Mouse (Mus musculus) heart, embryonic 12.5 days (tissue): ENCODE data around the gene Slc35e4. TPM values are rescaled to one million over a fixed set of nuclear protein-coding genes. Genes with fewer than 3 reads are reported as not detected.
A peak's percentile ranks its signal among the peaks of the same experiment; 100 is the strongest.

Source experiments
- ATAC-seq: fragments of 200-750 bp; cut with Nextera tagmentation; 2 replicates; pipeline ENCODE4 v1.8.0; 2017; ENCODE audit warnings: moderate TSS enrichment, moderate library complexity; ENCODE audit not compliant: insufficient number of reproducible peaks, low FRiP score
- H3K27ac ChIP-seq: fragments of 300-500 bp; sonication (generic); 2 replicates; pipeline ENCODE4 v1.5.1; 2016; ENCODE audit warnings: mild to moderate bottlenecking, moderate library complexity; ENCODE audit not compliant: poor library complexity, severe bottlenecking
- H3K27me3 ChIP-seq: fragments of 300-500 bp; sonication (generic); replicated peaks from 2 replicates; pipeline ENCODE4 v1.6.1; 2016; ENCODE audit warnings: mild to moderate bottlenecking, moderate library complexity
- H3K36me3 ChIP-seq: fragments of 300-500 bp; sonication (generic); 2 replicates; pipeline ENCODE4 v1.6.1; 2016; ENCODE audit warnings: mild to moderate bottlenecking, moderate library complexity
- H3K4me1 ChIP-seq: fragments of 300-500 bp; sonication (generic); replicated peaks from 2 replicates; pipeline ENCODE4 v1.6.1; 2016; ENCODE audit warnings: mild to moderate bottlenecking
- H3K4me2 ChIP-seq: fragments of 300-500 bp; sonication (generic); 2 replicates; pipeline ENCODE4 v1.6.1; 2016; ENCODE audit warnings: mild to moderate bottlenecking, moderate library complexity
- H3K4me3 ChIP-seq: fragments of 300-500 bp; sonication (generic); 2 replicates; pipeline ENCODE4 v1.5.1; 2016; ENCODE audit warnings: mild to moderate bottlenecking
- H3K9ac ChIP-seq: fragments of 300-500 bp; sonication (generic); 2 replicates; pipeline ENCODE4 v1.6.1; 2016; ENCODE audit warnings: mild to moderate bottlenecking, moderate library complexity
- H3K9me3 ChIP-seq: fragments of 300-500 bp; sonication (generic); replicated peaks from 2 replicates; pipeline ENCODE4 v1.6.1; 2016; ENCODE audit warnings: mild to moderate bottlenecking, moderate library complexity
- WGBS: fragments of 180-500 bp; shearing (Covaris S2); methylation state at CpG from one replicate; pipeline ENCODE4 v1.1.7; 2016; 5-methylcytosine and 5-hydroxymethylcytosine counted together
- polyA plus RNA-seq: library from polyadenylated mRNA; unstranded; fragments of >200 nt; fragmentation: Nextera tagmentation; extraction: Ambion mirVana; gene quantifications from 2 replicates; pipeline ENCODE4 v1.2.1, GENCODE M21; 2016

Gene Slc35e4
- polyA plus RNA-seq, 1 experiment from 2014 or later, result 6.3 TPM

DNA sequence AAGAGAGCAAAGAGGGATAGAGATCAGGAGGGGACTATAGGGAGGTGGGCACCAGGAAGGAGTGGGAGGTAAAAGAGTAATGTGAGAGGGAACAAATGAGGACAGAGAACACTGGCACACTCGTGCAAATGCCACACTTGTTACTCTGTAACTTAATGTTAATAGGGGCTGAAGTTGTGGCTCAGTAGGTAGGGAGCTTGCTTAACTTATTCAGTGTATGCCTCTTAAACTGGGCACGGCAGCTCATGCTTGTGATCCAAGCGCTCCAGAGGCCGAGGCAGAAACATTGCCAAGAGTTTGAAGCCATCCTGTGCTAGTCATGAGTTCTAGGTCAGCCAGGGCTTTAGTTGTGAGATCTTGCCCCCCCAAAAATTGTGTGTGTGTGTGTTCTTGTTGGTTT lies 20.7 kb upstream of the Slc35e4 start:
- no peak overlapping the region for H3K4me2 ChIP-seq
- H3K9ac ChIP-seq, result no peak overlapping the region
- ATAC-seq, result no peak
- no peaks in the 10 kb centered on the region for H3K36me3 ChIP-seq
- 56% methylated on average over 4 of the region's 4 CpGs for WGBS
- peaks cover 15% of the 10 kb centered on the region for H3K4me1 ChIP-seq
- no peaks in the 10 kb centered on the region for H3K9me3 ChIP-seq
- no peaks in the 10 kb centered on the region for H3K27me3 ChIP-seq
- no peak overlapping the region for H3K27ac ChIP-seq
- no peak overlapping the region for H3K4me3 ChIP-seq

DNA sequence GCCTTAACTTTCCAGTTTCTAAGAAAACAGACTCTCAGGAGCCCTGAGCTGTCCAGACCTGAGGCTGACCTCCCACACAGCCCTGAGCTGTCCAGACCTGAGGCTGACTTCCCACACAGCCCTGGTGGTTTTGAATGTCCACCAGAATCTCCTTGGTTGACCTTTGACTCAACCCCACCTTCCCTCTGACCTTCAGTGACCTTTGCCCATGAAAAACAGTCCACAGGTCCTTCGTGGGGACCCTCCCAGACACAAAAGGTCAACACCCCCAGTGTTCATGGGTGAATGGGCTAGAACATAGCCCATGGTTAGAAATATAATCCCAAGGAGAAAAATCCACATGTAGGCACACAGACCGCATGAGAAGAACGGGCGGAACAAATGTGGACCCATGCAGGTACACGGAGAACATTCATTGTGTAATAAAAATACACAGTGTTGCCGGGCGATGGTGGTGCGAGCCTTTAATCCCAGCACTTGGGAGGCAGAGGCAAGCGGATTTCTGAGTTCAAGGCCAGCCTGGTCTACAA lies 19.4 kb upstream of the Slc35e4 start:
- WGBS, result 87% methylated on average over 9 of the region's 9 CpGs

DNA sequence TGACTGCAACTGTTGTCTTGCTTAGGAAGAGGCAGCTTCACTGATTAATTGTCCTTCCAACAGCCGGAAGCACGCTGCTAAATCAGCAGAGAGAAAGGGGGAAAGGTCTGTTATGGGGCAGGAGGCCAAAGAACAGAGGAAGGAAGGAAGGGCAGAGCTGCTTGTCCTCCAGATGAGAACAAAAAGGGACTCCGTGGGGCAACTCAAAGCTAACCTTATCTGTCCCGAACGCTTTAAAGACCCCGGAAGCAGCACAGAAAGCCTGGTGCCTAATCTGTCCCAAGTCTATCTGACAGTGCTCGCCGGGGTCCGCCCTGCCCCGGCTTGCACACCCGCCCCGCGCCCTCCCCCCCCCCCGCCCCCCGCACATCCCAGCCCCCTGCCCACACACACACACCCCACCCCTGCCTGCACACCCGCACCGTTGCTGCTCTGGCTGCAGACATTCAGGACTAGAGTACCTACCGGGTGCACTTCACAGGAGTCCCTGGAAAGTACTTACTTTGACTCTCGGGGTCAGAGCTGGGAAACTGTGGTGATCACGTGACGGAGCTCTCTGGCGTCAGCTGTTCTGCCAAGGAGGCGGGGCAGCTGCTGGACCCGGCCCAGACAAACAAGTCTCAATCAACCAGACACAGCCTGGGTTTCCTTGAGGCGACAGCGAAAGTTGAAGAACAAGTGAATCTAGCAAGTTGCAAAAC lies 17.2 kb upstream of the Slc35e4 start, which contains the start of gene Tcn2:
Tcn2 (minus strand) TSS at position 649 of the 701 bp plus-strand sequence.
- peak within 1 kb of the TSS; percentile 70 for H3K4me3 ChIP-seq
- peak within 1 kb of the TSS; percentile 83 for H3K4me2 ChIP-seq
- no peaks in the 10 kb centered on the region for H3K27me3 ChIP-seq
- peaks cover 19% of the 10 kb centered on the region for H3K4me1 ChIP-seq
- H3K9ac ChIP-seq, result peak within 1 kb of the TSS; percentile 80
- peak; percentile 93 for ATAC-seq
- no peaks in the 10 kb centered on the region for H3K9me3 ChIP-seq
- peaks cover 19% of the 10 kb centered on the region for H3K36me3 ChIP-seq
- under 1% methylated on average over 25 of the region's 26 CpGs for WGBS
- H3K27ac ChIP-seq, result peak within 1 kb of the TSS; percentile 67

More for the DNA sequence above, 19.4 kb upstream of the Slc35e4 start:
- Histone ChIP-seq H3K36me3 (peaks cover 5% of the 10 kb centered on the region; the same call in 1 of the 2 replicates), H3K9me3 (no peaks in the 10 kb centered on the region), H3K4me2 (no peak overlapping the region), H3K27me3 (no peaks in the 10 kb centered on the region), H3K27ac (no peak overlapping the region), H3K4me3 (no peak overlapping the region), H3K9ac (no peak overlapping the region), H3K4me1 (peaks cover 19% of the 10 kb centered on the region)
- no peak for ATAC-seq

DNA sequence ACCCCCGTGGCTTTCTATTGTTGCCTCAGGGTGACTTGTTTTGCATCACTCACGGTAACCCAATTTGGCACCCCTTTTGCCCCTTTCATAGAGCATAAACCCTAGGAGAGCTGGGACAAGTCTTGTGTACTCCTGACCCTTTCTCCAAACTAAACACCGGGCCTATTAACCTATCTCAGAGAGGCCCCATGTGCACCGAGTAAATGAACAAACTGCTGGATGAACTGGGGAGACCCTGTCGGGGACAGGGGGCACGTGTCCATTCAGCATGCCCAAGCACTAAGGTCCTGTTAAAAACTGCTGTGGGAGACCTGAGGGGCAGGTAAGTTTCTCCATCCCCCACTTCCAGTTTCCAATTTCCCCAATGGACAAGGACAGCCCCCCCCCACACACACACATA lies 16.5 kb upstream of the Slc35e4 start:
- H3K27me3 ChIP-seq, result no peaks in the 10 kb centered on the region
- H3K9me3 ChIP-seq, result no peaks in the 10 kb centered on the region
- H3K36me3 ChIP-seq, result peaks cover 25% of the 10 kb centered on the region
- H3K4me1 ChIP-seq, result peaks cover 19% of the 10 kb centered on the region
- no peak overlapping the region for H3K27ac ChIP-seq
- peak overlapping the region; percentile 80 for H3K9ac ChIP-seq
- ATAC-seq, result no peak
- peak overlapping the region; percentile 83 for H3K4me2 ChIP-seq
- 41% methylated on average over 6 of the region's 6 CpGs for WGBS
- H3K4me3 ChIP-seq, result peak overlapping the region; percentile 70

DNA sequence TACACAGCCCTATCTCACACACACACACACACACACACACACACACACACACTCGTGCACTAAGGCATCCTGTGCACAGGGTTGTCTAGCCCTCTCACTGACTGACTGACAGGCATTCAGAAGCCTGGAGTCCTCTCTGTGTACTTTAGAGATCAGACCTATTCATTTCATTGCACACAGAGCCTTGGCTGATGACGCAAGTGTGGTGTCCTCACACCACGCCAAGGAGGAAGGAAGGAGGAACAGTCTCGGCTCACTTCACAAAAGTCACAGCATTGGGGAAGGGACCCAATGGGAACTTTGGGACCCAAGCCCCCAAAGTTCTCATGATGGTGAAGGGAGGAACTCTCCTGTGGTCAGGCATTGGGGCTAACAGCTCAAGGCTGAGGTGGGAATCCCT lies 15.6 kb upstream of the Slc35e4 start:
- H3K4me3 ChIP-seq, result no peak overlapping the region

DNA sequence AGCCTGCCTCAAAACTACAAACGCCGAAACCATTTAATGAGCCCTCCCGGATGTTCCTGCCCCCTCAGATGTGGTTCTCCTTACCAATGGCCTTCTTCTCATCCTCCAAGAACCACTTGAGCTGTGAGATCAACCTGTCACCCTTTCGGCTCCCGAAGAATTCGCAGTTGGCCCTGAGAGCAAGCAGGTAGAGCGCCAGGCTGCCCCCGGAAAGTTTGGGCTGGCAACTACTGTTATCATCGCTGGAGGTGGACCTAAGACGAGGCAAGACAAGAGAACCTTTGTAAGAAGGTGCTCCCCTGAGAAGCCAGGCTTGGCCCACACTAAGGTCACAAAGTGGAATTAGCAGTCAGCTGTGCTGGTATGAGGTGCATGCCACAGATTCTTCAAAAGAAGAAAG lies 11.5 kb upstream of the Slc35e4 start:
- Histone ChIP-seq H3K9me3 (no peaks in the 10 kb centered on the region), H3K9ac (no peak overlapping the region), H3K36me3 (peaks cover 61% of the 10 kb centered on the region), H3K27me3 (no peaks in the 10 kb centered on the region), H3K27ac (no peak overlapping the region), H3K4me2 (no peak overlapping the region), H3K4me3 (no peak overlapping the region), H3K4me1 (peaks cover 11% of the 10 kb centered on the region)
- ATAC-seq, result no peak
- WGBS, result 87% methylated on average over 10 of the region's 10 CpGs

More for the DNA sequence above, 15.6 kb upstream of the Slc35e4 start:
- Histone ChIP-seq H3K36me3 (peaks cover 34% of the 10 kb centered on the region), H3K27me3 (no peaks in the 10 kb centered on the region), H3K9ac (no peak overlapping the region), H3K4me2 (no peak overlapping the region; the same call in 1 of the 2 replicates), H3K9me3 (no peaks in the 10 kb centered on the region), H3K4me1 (peaks cover 19% of the 10 kb centered on the region), H3K27ac (no peak overlapping the region)
- ATAC-seq, result no peak
- 77% methylated on average over 4 of the region's 4 CpGs for WGBS

DNA sequence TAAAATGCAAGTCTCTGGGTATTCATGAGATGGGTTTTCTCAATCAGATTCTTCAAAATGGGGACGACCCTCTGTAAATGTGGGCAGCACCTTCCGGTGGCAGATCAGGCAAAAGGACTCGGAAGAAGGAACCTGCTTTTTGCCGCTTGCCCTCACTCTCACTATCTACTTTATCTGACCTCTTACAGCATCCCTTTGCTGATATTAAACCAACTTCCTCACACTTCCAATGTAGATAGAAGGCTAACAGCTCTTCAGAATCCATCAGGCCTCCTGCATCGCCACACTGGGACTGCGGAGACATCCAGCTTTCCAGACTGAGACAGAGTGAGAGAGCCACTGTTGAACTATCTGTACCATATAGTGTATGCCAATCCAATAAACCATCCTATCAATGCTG lies 8.3 kb upstream of the Slc35e4 start:
- Histone ChIP-seq H3K4me2 (no peak overlapping the region), H3K27ac (no peak overlapping the region), H3K9ac (no peak overlapping the region), H3K4me1 (no peaks in the 10 kb centered on the region), H3K9me3 (no peaks in the 10 kb centered on the region), H3K27me3 (no peaks in the 10 kb centered on the region), H3K4me3 (no peak overlapping the region), H3K36me3 (peaks cover 63% of the 10 kb centered on the region)
- ATAC-seq, result no peak
- 83% methylated on average over 6 of the region's 6 CpGs for WGBS

DNA sequence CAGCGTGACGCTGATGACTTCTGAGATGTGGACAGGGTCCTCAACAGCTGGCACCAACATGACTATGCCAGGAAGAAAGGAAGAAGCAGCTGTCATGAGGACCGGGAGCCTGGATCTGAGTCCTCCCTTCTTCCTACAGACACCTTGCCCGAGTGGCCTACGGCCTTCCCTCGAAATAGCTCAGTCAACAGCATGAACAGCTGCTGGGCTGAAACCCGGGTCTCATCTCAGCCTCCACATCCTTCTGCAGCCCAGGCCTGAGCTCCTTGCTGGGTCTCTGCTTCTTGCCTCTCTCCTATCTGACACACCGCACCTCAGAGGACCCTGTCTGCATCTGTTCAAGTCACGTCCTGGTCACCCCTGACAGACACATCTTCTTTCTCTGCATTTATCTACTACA lies 7.7 kb upstream of the Slc35e4 start:
- Histone ChIP-seq H3K4me2 (no peak overlapping the region), H3K9ac (no peak overlapping the region), H3K9me3 (no peaks in the 10 kb centered on the region), H3K27me3 (no peaks in the 10 kb centered on the region), H3K27ac (no peak overlapping the region), H3K4me1 (no peaks in the 10 kb centered on the region), H3K36me3 (peaks cover 63% of the 10 kb centered on the region), H3K4me3 (no peak overlapping the region)
- no peak for ATAC-seq
- WGBS, result 94% methylated on average over 9 of the region's 9 CpGs

DNA sequence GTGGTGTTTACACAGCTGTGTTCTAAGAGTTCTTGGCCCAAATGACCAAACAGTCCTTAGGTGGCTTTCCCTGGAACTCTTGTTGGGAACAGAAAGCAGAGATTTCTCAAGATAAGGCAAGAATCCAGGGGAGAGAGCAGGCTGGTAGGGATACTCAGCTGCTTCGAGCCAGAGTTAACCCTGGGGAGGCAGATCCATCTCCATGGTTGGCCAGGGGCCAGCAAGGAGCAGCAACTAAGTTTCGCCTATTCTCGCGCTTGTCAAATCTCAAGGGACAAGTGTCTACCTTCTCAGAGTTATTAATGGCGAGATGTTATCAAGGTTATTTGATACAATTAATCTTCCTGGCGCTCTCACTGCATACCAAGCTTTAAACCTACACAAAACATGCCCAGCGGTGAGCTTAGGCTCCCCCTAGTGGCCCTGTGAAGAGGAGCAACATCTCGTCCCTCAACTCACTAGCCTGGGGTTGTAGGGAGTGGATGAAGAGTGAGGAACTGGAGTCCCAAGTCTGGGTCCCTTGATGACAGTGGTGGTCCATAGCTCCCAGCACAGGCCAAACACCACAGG lies 6.9 kb upstream of the Slc35e4 start:
- Histone ChIP-seq H3K36me3 (peaks cover 60% of the 10 kb centered on the region), H3K4me2 (no peak overlapping the region)
- peak; percentile 35; the same call in 1 of the 2 replicates for ATAC-seq

DNA sequence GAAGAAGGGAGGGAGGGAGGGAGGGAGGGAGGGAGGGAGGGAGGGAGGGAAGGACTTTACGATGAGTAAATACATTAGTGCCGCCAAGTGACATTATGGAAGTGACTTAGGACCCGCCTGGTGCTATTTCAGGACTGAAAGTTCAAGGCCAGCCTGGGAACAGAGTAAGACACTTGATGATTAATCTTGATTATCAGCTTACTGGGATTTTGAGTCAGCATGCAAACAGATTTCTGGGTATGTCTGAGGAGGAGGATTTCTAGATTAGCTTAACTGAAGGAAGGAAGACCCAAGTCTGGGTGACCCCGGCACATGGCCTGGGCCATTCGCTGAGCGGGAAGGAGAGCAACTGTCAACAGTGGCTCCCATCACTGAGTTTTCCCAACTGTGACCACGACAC lies 6.0 kb upstream of the Slc35e4 start:
- Histone ChIP-seq H3K27ac (no peak overlapping the region), H3K4me1 (peaks cover 10% of the 10 kb centered on the region), H3K36me3 (peaks cover 53% of the 10 kb centered on the region), H3K27me3 (no peaks in the 10 kb centered on the region), H3K4me2 (no peak overlapping the region), H3K9ac (no peak overlapping the region), H3K4me3 (no peak overlapping the region), H3K9me3 (no peaks in the 10 kb centered on the region)
- 85% methylated on average over 7 of the region's 7 CpGs for WGBS
- no peak for ATAC-seq

More for the DNA sequence above, 6.9 kb upstream of the Slc35e4 start:
- H3K27ac ChIP-seq, result no peak overlapping the region
- no peaks in the 10 kb centered on the region for H3K9me3 ChIP-seq
- H3K4me1 ChIP-seq, result peaks cover 4% of the 10 kb centered on the region; the same call in 1 of the 2 replicates
- no peak overlapping the region for H3K9ac ChIP-seq
- H3K4me3 ChIP-seq, result no peak overlapping the region
- H3K27me3 ChIP-seq, result no peaks in the 10 kb centered on the region
- WGBS, result 33% methylated on average over 8 of the region's 8 CpGs

DNA sequence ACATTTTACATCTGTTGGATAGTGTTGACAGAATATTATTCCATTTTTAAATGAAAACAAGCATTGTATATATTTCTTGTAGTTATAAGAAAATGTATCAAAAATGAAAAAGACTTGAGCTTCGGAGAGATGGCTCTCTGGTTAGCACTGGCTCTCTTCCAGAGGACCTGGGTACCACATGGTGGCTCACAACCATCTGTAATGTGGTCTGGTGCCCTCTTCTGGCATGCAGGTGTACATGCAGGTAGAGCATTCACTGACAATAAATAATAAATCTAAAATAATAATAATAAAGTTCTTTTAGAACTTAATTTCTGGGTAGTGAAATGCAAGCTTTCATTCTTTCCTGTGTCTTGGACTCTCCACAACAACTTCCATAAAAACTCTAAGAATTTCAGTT lies 4.3 kb upstream of the Slc35e4 start:
- Histone ChIP-seq H3K27me3 (no peaks in the 10 kb centered on the region), H3K27ac (no peak overlapping the region), H3K9me3 (no peaks in the 10 kb centered on the region), H3K36me3 (peaks cover 35% of the 10 kb centered on the region), H3K9ac (no peak overlapping the region), H3K4me3 (no peak overlapping the region), H3K4me2 (no peak overlapping the region), H3K4me1 (peaks cover 13% of the 10 kb centered on the region)
- no peak for ATAC-seq
- 56% methylated on average over 1 of the region's 1 CpGs for WGBS
